ENCODE assay signal across 50 mouse cellular contexts in the genomic region with DNA sequence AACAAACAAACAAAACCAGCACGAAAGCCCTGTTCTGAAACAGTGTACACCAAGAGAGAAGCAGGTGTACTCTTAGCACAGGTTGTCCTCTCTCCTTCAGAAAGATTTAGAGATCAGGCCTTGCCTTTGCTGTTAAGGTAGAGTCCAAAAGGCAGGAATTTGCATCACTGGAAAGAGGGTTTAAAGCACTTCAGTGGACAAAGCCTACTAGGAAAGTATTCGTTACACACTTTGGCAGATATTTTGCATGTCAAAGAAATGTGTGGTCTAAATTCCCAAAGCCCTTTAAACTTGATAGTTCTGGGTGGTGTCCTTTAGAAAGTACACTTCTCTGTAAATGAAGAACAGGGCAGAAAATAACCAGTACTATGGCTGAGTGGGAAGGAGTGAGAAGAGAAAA. TPM values are rescaled to one million over a fixed set of nuclear protein-coding genes. Genes with fewer than 3 reads are reported as not detected.
"Had no signal": no experiment of that assay in that cellular context is flagged by ENCODE, and none has a peak within 500 bp of the region (broad histone marks: within the 10 kb centered on the region; RNA-seq: fewer than 3 reads in every experiment).

No protein-coding gene starts in this region.

- H3K9ac ChIP-seq: heart, embryonic 12.5 days; heart, embryonic 13.5 days; heart, embryonic 15.5 days; hindbrain, embryonic 12.5 days; hindbrain, embryonic 13.5 days; hindbrain, embryonic 15.5 days; intestine, embryonic 15.5 days; kidney, embryonic 15.5 days had no signal

- H3K36me3 ChIP-seq: heart, embryonic 12.5 days; heart, embryonic 13.5 days; heart, embryonic 15.5 days; hindbrain, embryonic 10.5 days; hindbrain, embryonic 12.5 days; hindbrain, embryonic 13.5 days; hindbrain, embryonic 15.5 days; intestine, embryonic 15.5 days; kidney, embryonic 15.5 days had no signal

- H3K4me3 ChIP-seq: heart, embryonic 12.5 days; heart, embryonic 13.5 days; heart, embryonic 15.5 days; hindbrain, embryonic 10.5 days; hindbrain, embryonic 12.5 days; hindbrain, embryonic 13.5 days; hindbrain, embryonic 15.5 days; intestine, embryonic 15.5 days; kidney, embryonic 15.5 days; layer of hippocampus, adult 2 months; left cerebral cortex, adult 2 months had no signal

- H3K27ac ChIP-seq: heart, embryonic 13.5 days; heart, embryonic 15.5 days; hindbrain, embryonic 10.5 days; hindbrain, embryonic 12.5 days; hindbrain, embryonic 13.5 days; hindbrain, embryonic 15.5 days; hindbrain, postnatal 0 days; intestine, embryonic 15.5 days; kidney, embryonic 15.5 days; kidney, postnatal 0 days; layer of hippocampus, adult 2 months; left cerebral cortex, adult 2 months had no signal

- H3K4me1 ChIP-seq: heart, embryonic 12.5 days; heart, embryonic 15.5 days; hindbrain, embryonic 10.5 days; hindbrain, embryonic 12.5 days; hindbrain, embryonic 13.5 days; hindbrain, embryonic 15.5 days; intestine, embryonic 15.5 days; kidney, embryonic 15.5 days had no signal

- ATAC-seq: hindbrain, embryonic 16.5 days; hindbrain, postnatal 0 days; inflammation-experienced regulatory T-cells, adult 6 months; intestine, embryonic 15.5 days; intestine, embryonic 16.5 days; intestine, postnatal 0 days had no signal

- H3K27me3 ChIP-seq: heart, embryonic 12.5 days; heart, embryonic 13.5 days; heart, embryonic 15.5 days; hindbrain, embryonic 12.5 days; hindbrain, embryonic 13.5 days; hindbrain, embryonic 15.5 days; intestine, embryonic 15.5 days; kidney, embryonic 15.5 days had no signal

- H3K4me2 ChIP-seq: heart, embryonic 12.5 days; heart, embryonic 13.5 days; heart, embryonic 15.5 days; hindbrain, embryonic 12.5 days; hindbrain, embryonic 13.5 days; hindbrain, embryonic 15.5 days; intestine, embryonic 15.5 days; kidney, embryonic 15.5 days had no signal

- DNase-seq: heart, postnatal 10 days; heart, postnatal 14 days; heart, postnatal 36 days; heart, postnatal 4 days; kidney, adult 11 months; kidney, adult 18-20 months; kidney, adult 2 months; kidney, adult 8-10 months; kidney, adult 9 months; kidney, postnatal 10 days; kidney, postnatal 14 days; kidney, postnatal 25 days; kidney, postnatal 36 days; kidney, postnatal 4 days; layer of hippocampus, adult 9-11 months; layer of hippocampus, postnatal 36 days had no signal

- H3K9me3 ChIP-seq: heart, embryonic 12.5 days; heart, embryonic 13.5 days; heart, embryonic 15.5 days; hindbrain, embryonic 10.5 days; hindbrain, embryonic 12.5 days; hindbrain, embryonic 13.5 days; hindbrain, embryonic 15.5 days; intestine, embryonic 15.5 days; kidney, embryonic 15.5 days had no signal

RNA-seq across cellular contexts. Expression of gene Magea10, which starts 57.8 kb away (rescaled TPM):
- total RNA-seq: heart, postnatal 10 days; heart, postnatal 14 days; heart, postnatal 25 days; heart, postnatal 36 days; heart, postnatal 4 days; hematopoietic stem cell, adult 5-6 weeks; hindbrain, postnatal 0 days; layer of hippocampus, adult 18-20 months; layer of hippocampus, adult 2 months; layer of hippocampus, adult 8-10 months; layer of hippocampus, postnatal 10 days; layer of hippocampus, postnatal 14 days; layer of hippocampus, postnatal 25 days; layer of hippocampus, postnatal 36 days; left cerebral cortex, adult 18-20 months; left cerebral cortex, adult 2 months; left cerebral cortex, adult 8-10 months had no signal
- polyA plus RNA-seq: heart, embryonic 12.5 days; heart, embryonic 13.5 days; heart, embryonic 14.5 days; heart, embryonic 15.5 days; heart, embryonic 16.5 days; heart, postnatal 0 days; hindbrain, embryonic 10.5 days; hindbrain, embryonic 11.5 days; hindbrain, embryonic 12.5 days; hindbrain, embryonic 13.5 days; hindbrain, embryonic 15.5 days; hindbrain, embryonic 16.5 days; hindbrain, postnatal 0 days; inflammation-experienced regulatory T-cells, adult 6 months; intestine, embryonic 14.5 days; intestine, embryonic 15.5 days; intestine, embryonic 16.5 days; intestine, postnatal 0 days; kidney, adult 2 months; kidney, embryonic 14.5 days; kidney, embryonic 15.5 days; kidney, embryonic 16.5 days; kidney, postnatal 0 days; large intestine, adult 2 months had no signal
